Mouse (Mus musculus): ENCODE results near the gene Astn1. TPM values are rescaled to one million over a fixed set of nuclear protein-coding genes. Genes with fewer than 3 reads are reported as not detected.

The Astn1 gene
- total and polyA plus RNA-seq, 3 experiments: not detected

DNA sequence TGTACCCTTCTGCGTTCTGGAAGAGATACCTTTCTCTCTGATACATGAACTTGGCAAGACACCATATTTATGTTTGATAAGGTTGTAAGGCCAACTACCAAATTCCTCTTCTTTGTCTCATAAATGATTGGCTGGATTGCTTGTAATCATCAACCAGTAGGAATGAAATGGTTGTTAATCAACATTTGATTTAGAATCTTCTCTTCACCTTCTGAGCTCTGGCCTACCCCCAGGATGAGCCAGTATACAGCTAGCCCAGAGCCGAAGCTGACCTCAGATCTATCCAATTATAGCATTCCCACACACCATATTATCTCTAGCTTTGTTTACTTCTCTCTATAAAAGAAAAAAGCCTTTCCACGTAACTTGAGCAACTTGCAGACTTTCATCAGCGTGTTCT, 270.9 kb downstream of the Astn1 start:
- no peak overlapping the region for H3K9ac ChIP-seq (ENCODE audit: control insufficient read depth, low read depth, low read length, poor library complexity, severe bottlenecking)
- H3K27ac ChIP-seq (ENCODE audit: control insufficient read depth, low read depth, low read length): no peak overlapping the region
- TF ChIP-seq JUND (IDR thresholded peaks at IDR 0.05; ENCODE audit: low read depth, low read length): no peak
- H3K4me3 ChIP-seq (ENCODE audit: control insufficient read depth in 1 of 2, insufficient read depth in 1 of 2, low read depth in 2 of 2, low read length in 2 of 2): no peak overlapping the region
- no peak for DNase-seq (ENCODE audit: low read depth, low spot score)
- H3K4me1 ChIP-seq (ENCODE audit: control insufficient read depth in 1 of 2, insufficient read depth in 2 of 2, low read length in 2 of 2): no peaks in the 10 kb centered on the region
- no peaks in the 10 kb centered on the region for H3K27me3 ChIP-seq (ENCODE audit: control insufficient read depth in 1 of 2, insufficient read depth in 2 of 2, low read length in 2 of 2)
- no peaks in the 10 kb centered on the region for H3K79me2 ChIP-seq (ENCODE audit: control insufficient read depth, insufficient read depth, low read length, poor library complexity)
- H3K9me3 ChIP-seq (replicated peaks; ENCODE audit: insufficient read depth, low read length): no peaks in the 10 kb centered on the region
- H3K36me3 ChIP-seq (ENCODE audit: control insufficient read depth in 1 of 2, insufficient read depth in 2 of 2, low read length in 2 of 2): no peaks in the 10 kb centered on the region

DNA sequence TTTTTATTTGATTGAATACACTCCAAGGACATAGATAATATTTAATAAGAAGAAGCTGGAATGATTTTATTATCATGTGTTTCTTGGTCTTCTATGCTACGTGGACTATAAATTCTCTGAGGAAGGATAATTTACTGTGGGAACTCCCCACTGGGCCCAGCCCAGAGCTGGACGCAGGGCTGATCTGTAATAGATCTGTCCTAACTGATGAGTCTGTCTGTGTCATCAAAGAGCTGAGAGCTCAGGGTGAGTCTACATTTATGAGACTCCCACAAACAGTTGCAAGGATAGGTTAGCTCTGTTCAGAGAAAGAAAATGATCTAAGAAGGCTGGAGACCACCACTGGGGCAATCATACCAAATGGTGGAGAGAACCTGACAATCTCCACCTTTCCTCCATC, 271.4 kb downstream of the Astn1 start:
- Histone ChIP-seq H3K27me3 (ENCODE audit: control insufficient read depth in 1 of 2, insufficient read depth in 2 of 2, low read length in 2 of 2) (no peaks in the 10 kb centered on the region), H3K9me3 (replicated peaks; ENCODE audit: insufficient read depth, low read length) (no peaks in the 10 kb centered on the region), H3K4me1 (ENCODE audit: control insufficient read depth in 1 of 2, insufficient read depth in 2 of 2, low read length in 2 of 2) (no peaks in the 10 kb centered on the region), H3K79me2 (ENCODE audit: control insufficient read depth, insufficient read depth, low read length, poor library complexity) (no peaks in the 10 kb centered on the region), H3K27ac (ENCODE audit: control insufficient read depth, low read depth, low read length) (no peak overlapping the region), H3K4me3 (ENCODE audit: control insufficient read depth in 1 of 2, insufficient read depth in 1 of 2, low read depth in 2 of 2, low read length in 2 of 2) (no peak overlapping the region), H3K36me3 (ENCODE audit: control insufficient read depth in 1 of 2, insufficient read depth in 2 of 2, low read length in 2 of 2) (no peaks in the 10 kb centered on the region), H3K9ac (ENCODE audit: control insufficient read depth, low read depth, low read length, poor library complexity, severe bottlenecking) (no peak overlapping the region)
- TF ChIP-seq CHD2 (IDR thresholded peaks at IDR 0.05; ENCODE audit: low read length) (no peak), CHD1 (IDR thresholded peaks at IDR 0.05; ENCODE audit: low read depth, low read length) (no peak), RCOR1 (IDR thresholded peaks at IDR 0.05; ENCODE audit: low read depth, low read length) (no peak), POLR2A (IDR thresholded peaks at IDR 0.05; ENCODE audit: control insufficient read depth in 1 of 2, insufficient read depth in 1 of 2, low read depth in 1 of 2, low read length in 2 of 2, poor library complexity in 1 of 2) (no peak), ZMIZ1 (IDR thresholded peaks at IDR 0.05; ENCODE audit: low read depth, low read length) (no peak)
- DNase-seq (ENCODE audit: low read depth, low spot score): no peak

- H3K79me2 ChIP-seq (ENCODE audit: control insufficient read depth, insufficient read depth, low read length, poor library complexity): no peaks in the 10 kb centered on the region
- no peaks in the 10 kb centered on the region for H3K27me3 ChIP-seq (ENCODE audit: control insufficient read depth in 1 of 2, insufficient read depth in 2 of 2, low read length in 2 of 2)
- no peak overlapping the region for H3K27ac ChIP-seq (ENCODE audit: control insufficient read depth, low read depth, low read length)
- H3K9me3 ChIP-seq (replicated peaks; ENCODE audit: insufficient read depth, low read length): no peaks in the 10 kb centered on the region
- H3K4me1 ChIP-seq (ENCODE audit: control insufficient read depth in 1 of 2, insufficient read depth in 2 of 2, low read length in 2 of 2): no peaks in the 10 kb centered on the region
- TF ChIP-seq GATA1 (IDR thresholded peaks at IDR 0.05; ENCODE audit: low read depth, low read length): no peak
- no peak for TF ChIP-seq HCFC1 (IDR thresholded peaks at IDR 0.05; ENCODE audit: low read depth, low read length)
- no peak for TF ChIP-seq MYC (IDR thresholded peaks at IDR 0.05; ENCODE audit: low read depth, low read length)
- no peaks in the 10 kb centered on the region for H3K36me3 ChIP-seq (ENCODE audit: control insufficient read depth in 1 of 2, insufficient read depth in 2 of 2, low read length in 2 of 2)
- DNase-seq (ENCODE audit: low read depth, low spot score): no peak
- no peak overlapping the region for H3K4me3 ChIP-seq (ENCODE audit: control insufficient read depth in 1 of 2, insufficient read depth in 1 of 2, low read depth in 2 of 2, low read length in 2 of 2)
- no peak overlapping the region for H3K9ac ChIP-seq (ENCODE audit: control insufficient read depth, low read depth, low read length, poor library complexity, severe bottlenecking)
These were observed 279.2 kb downstream of the Astn1 start for GRCm38 (mm10) chr1:158641306-158641705.

GRCm38 (mm10) chr1:158642247-158642646, 280.2 kb downstream of the Astn1 start:
- H3K36me3 ChIP-seq (ENCODE audit: control insufficient read depth in 1 of 2, insufficient read depth in 2 of 2, low read length in 2 of 2): no peaks in the 10 kb centered on the region
- no peak overlapping the region for H3K9ac ChIP-seq (ENCODE audit: control insufficient read depth, low read depth, low read length, poor library complexity, severe bottlenecking)
- no peak overlapping the region for H3K27ac ChIP-seq (ENCODE audit: control insufficient read depth, low read depth, low read length)
- no peaks in the 10 kb centered on the region for H3K4me1 ChIP-seq (ENCODE audit: control insufficient read depth in 1 of 2, insufficient read depth in 2 of 2, low read length in 2 of 2)
- H3K4me3 ChIP-seq (ENCODE audit: control insufficient read depth in 1 of 2, insufficient read depth in 1 of 2, low read depth in 2 of 2, low read length in 2 of 2): no peak overlapping the region
- no peaks in the 10 kb centered on the region for H3K79me2 ChIP-seq (ENCODE audit: control insufficient read depth, insufficient read depth, low read length, poor library complexity)
- TF ChIP-seq ZNF384 (IDR thresholded peaks at IDR 0.05; ENCODE audit: low read depth, low read length): no peak
- no peak for TF ChIP-seq TCF12 (IDR thresholded peaks at IDR 0.05; ENCODE audit: low read depth, low read length)
- no peak for TF ChIP-seq MXI1 (IDR thresholded peaks at IDR 0.05; ENCODE audit: low read depth, low read length)
- TF ChIP-seq ZMIZ1 (IDR thresholded peaks at IDR 0.05; ENCODE audit: low read depth, low read length): no peak
- no peak for TF ChIP-seq USF2 (IDR thresholded peaks at IDR 0.05; ENCODE audit: borderline replicate concordance in 1 of 2, insufficient read depth in 1 of 2, low read depth in 1 of 2, low read length in 2 of 2)
- no peak for TF ChIP-seq HCFC1 (IDR thresholded peaks at IDR 0.05; ENCODE audit: low read depth, low read length)
- no peaks in the 10 kb centered on the region for H3K9me3 ChIP-seq (replicated peaks; ENCODE audit: insufficient read depth, low read length)
- DNase-seq (ENCODE audit: low read depth, low spot score): no peak
- no peaks in the 10 kb centered on the region for H3K27me3 ChIP-seq (ENCODE audit: control insufficient read depth in 1 of 2, insufficient read depth in 2 of 2, low read length in 2 of 2)

Data from MEL (cell line).